Mouse (Mus musculus) MEL (cell line): Measurements from ENCODE around the gene Ecsit. TPM values are rescaled to one million over a fixed set of nuclear protein-coding genes. Genes with fewer than 3 reads are reported as not detected.

Experiments
- DNase-seq: peaks from one replicate; pipeline ENCODE4 v3.0.0; 2011; ENCODE audit warnings: low read depth, low spot score
- H3K27ac ChIP-seq: 2 replicates; pipeline ENCODE4 v1.5.1; 2012; ENCODE audit warnings: low read depth, mild to moderate bottlenecking, control low read depth, low read length, moderate library complexity; ENCODE audit not compliant: control insufficient read depth
- H3K27me3 ChIP-seq, 2 experiments: fragments of 150-350 bp in 1 of 2; sonication (generic) in 1 of 2; 2 replicates each; pipeline ENCODE4 v1.6.1; 2012; ENCODE audit warnings: low read length in 2 of 2, mild to moderate bottlenecking in 2 of 2, improper control_type of control experiment in 1 of 2, moderate library complexity in 1 of 2; ENCODE audit not compliant: insufficient read depth in 2 of 2, control insufficient read depth in 1 of 2
- H3K36me3 ChIP-seq, 2 experiments: 2 replicates each; pipeline ENCODE4 v1.6.1; 2012 to 2014; ENCODE audit warnings: low read length in 2 of 2, improper control_type of control experiment in 1 of 2, inconsistent platforms in 1 of 2, mild to moderate bottlenecking in 1 of 2; ENCODE audit not compliant: insufficient read depth in 2 of 2, control insufficient read depth in 1 of 2
- H3K4me1 ChIP-seq, 2 experiments: fragments of 150-350 bp in 1 of 2; sonication (generic) in 1 of 2; 2 replicates each; pipeline ENCODE4 v1.6.1; 2012; ENCODE audit warnings: low read length in 2 of 2, improper control_type of control experiment in 1 of 2, mild to moderate bottlenecking in 1 of 2; ENCODE audit not compliant: insufficient read depth in 2 of 2, control insufficient read depth in 1 of 2
- H3K4me3 ChIP-seq, 2 experiments: fragments of 150-350 bp in 1 of 2; sonication (generic) in 1 of 2; 2 replicates each; pipeline ENCODE4 v1.5.1; 2012; ENCODE audit warnings: low read depth in 2 of 2, low read length in 2 of 2, mild to moderate bottlenecking in 2 of 2, moderate library complexity in 2 of 2, control low read depth in 1 of 2, improper control_type of control experiment in 1 of 2; ENCODE audit not compliant: control insufficient read depth in 1 of 2, insufficient read depth in 1 of 2
- H3K79me2 ChIP-seq: 2 replicates; pipeline ENCODE4 v1.6.1; 2012; ENCODE audit warnings: mild to moderate bottlenecking, low read length, moderate library complexity; ENCODE audit not compliant: control insufficient read depth, poor library complexity, insufficient read depth
- H3K9ac ChIP-seq: 2 replicates; pipeline ENCODE4 v1.6.1; 2012; ENCODE audit warnings: low read depth, mild to moderate bottlenecking, control low read depth, low read length, moderate library complexity; ENCODE audit not compliant: control insufficient read depth, poor library complexity, severe bottlenecking
- H3K9me3 ChIP-seq: fragments of 150-350 bp; sonication (generic); replicated peaks from 2 replicates; pipeline ENCODE4 v1.6.1; 2012; ENCODE audit warnings: mild to moderate bottlenecking, low read length, improper control_type of control experiment, moderate library complexity; ENCODE audit not compliant: insufficient read depth
- CHD2 ChIP-seq: IDR thresholded peaks from 2 replicates; pipeline ENCODE4 v1.6.1; 2011; ENCODE audit warnings: low read length, improper control_type of control experiment
- CTCF ChIP-seq, 3 experiments: IDR thresholded peaks in 2 of 3; conservative IDR thresholded peaks in 1 of 3; 2 replicates each; pipeline ENCODE4 v1.5.1; 2011 to 2012; ENCODE audit warnings: low read length in 3 of 3, low read depth in 2 of 3, mild to moderate bottlenecking in 2 of 3, improper control_type of control experiment in 1 of 3, inconsistent platforms in 1 of 3, mixed read lengths in 1 of 3, moderate library complexity in 1 of 3; ENCODE audit not compliant: control insufficient read depth in 1 of 3, insufficient read depth in 1 of 3, poor library complexity in 1 of 3, severe bottlenecking in 1 of 3
- GABPA ChIP-seq: IDR thresholded peaks from 2 replicates; pipeline ENCODE4 v1.6.1; 2012; ENCODE audit warnings: low read depth, mild to moderate bottlenecking, inconsistent platforms, low read length, improper control_type of control experiment, moderate library complexity
- HCFC1 ChIP-seq: IDR thresholded peaks from 2 replicates; pipeline ENCODE4 v1.6.1; 2012; ENCODE audit warnings: low read depth, mild to moderate bottlenecking, inconsistent platforms, low read length, improper control_type of control experiment, moderate library complexity
- MEF2A ChIP-seq: IDR thresholded peaks from 2 replicates; pipeline ENCODE4 v1.6.1; 2014; ENCODE audit warnings: low read depth, mild to moderate bottlenecking, inconsistent platforms, low read length, improper control_type of control experiment; ENCODE audit not compliant: poor library complexity, insufficient replicate concordance, severe bottlenecking; ENCODE audit errors: extremely low read depth
- MYB ChIP-seq: IDR thresholded peaks from 2 replicates; pipeline ENCODE4 v1.6.1; 2011; ENCODE audit warnings: mild to moderate bottlenecking, low read depth, low read length, improper control_type of control experiment
- NRF1 ChIP-seq: IDR thresholded peaks from 2 replicates; pipeline ENCODE4 v1.6.1; 2014; ENCODE audit warnings: low read depth, mild to moderate bottlenecking, inconsistent platforms, low read length, improper control_type of control experiment, moderate library complexity; ENCODE audit not compliant: poor library complexity, insufficient read depth, severe bottlenecking
- POLR2A ChIP-seq, 2 experiments: IDR thresholded peaks; 2 replicates each; pipeline ENCODE4 v1.6.1; 2011 to 2012; ENCODE audit warnings: low read length in 2 of 2, mild to moderate bottlenecking in 2 of 2, control low read depth in 1 of 2, improper control_type of control experiment in 1 of 2, low read depth in 1 of 2, moderate library complexity in 1 of 2; ENCODE audit not compliant: control insufficient read depth in 1 of 2, insufficient read depth in 1 of 2, poor library complexity in 1 of 2
- RAD21 ChIP-seq: IDR thresholded peaks from 2 replicates; pipeline ENCODE4 v1.6.1; 2011; ENCODE audit warnings: mild to moderate bottlenecking, low read depth, low read length, improper control_type of control experiment
- SMC3 ChIP-seq: IDR thresholded peaks from 2 replicates; pipeline ENCODE4 v1.6.1; 2011; ENCODE audit warnings: low read depth, low read length, improper control_type of control experiment
- USF1 ChIP-seq: IDR thresholded peaks from 2 replicates; pipeline ENCODE4 v1.6.1; 2014; ENCODE audit warnings: low read depth, mild to moderate bottlenecking, inconsistent platforms, low read length, improper control_type of control experiment, moderate library complexity
- ZC3H11A ChIP-seq: IDR thresholded peaks from 2 replicates; pipeline ENCODE4 v1.6.1; 2012; ENCODE audit warnings: low read depth, mild to moderate bottlenecking, inconsistent platforms, low read length, improper control_type of control experiment
- ZNF384 ChIP-seq: IDR thresholded peaks from 2 replicates; pipeline ENCODE4 v1.6.1; 2012; ENCODE audit warnings: low read depth, mild to moderate bottlenecking, inconsistent platforms, low read length, improper control_type of control experiment
- polyA plus RNA-seq, 2 experiments: library from polyadenylated mRNA; stranded (reverse) in 1 of 2; unstranded in 1 of 2; fragments of >175 nt in 1 of 2; fragments of >200 nt in 1 of 2; gene quantifications; 2 replicates each; pipeline versions ENCODE4 v1.2.1 to v1.2.4; 2012; ENCODE audit warnings: low replicate concordance in 2 of 2, low read depth in 1 of 2; ENCODE audit not compliant: insufficient read length in 2 of 2, insufficient read depth in 1 of 2, missing spikeins in 1 of 2
- total RNA-seq: library from RNA; depleted of rRNA; stranded (reverse); fragments of 300-350 nt; gene quantifications from 2 replicates; pipeline ENCODE4 v1.2.3, GENCODE M21; 2012

Ecsit gene
- total and polyA plus RNA-seq, 3 experiments = 87.6 to 211 (median 183) TPM

GRCm38 (mm10) chr9:22067195-22067594 is 18.0 kb downstream of the Ecsit start:
- Histone ChIP-seq H3K27me3 (no peaks in the 10 kb centered on the region), H3K9ac (no peak overlapping the region), H3K4me1 (peaks cover 1 to 10% of the 10 kb centered on the region in 2 experiments), H3K4me3 (no peak overlapping the region), H3K36me3 (peaks cover 4 to 6% of the 10 kb centered on the region in 2 experiments; a peak in 3 of 4 replicates), H3K27ac (no peak overlapping the region)
- DNase-seq = no peak
- TF ChIP-seq MEF2A = no peak
- no peak for TF ChIP-seq MYB
- TF ChIP-seq POLR2A (IDR thresholded peaks at IDR 0.05; ENCODE audit: control insufficient read depth in 1 of 2, insufficient read depth in 1 of 2, low read depth in 1 of 2, low read length in 2 of 2, poor library complexity in 1 of 2) = no peak
- TF ChIP-seq, all 39 proteins: peak for 0
- Histone ChIP-seq H3K79me2 (peaks cover 6% of the 10 kb centered on the region), H3K9me3 (no peaks in the 10 kb centered on the region)

DNA sequence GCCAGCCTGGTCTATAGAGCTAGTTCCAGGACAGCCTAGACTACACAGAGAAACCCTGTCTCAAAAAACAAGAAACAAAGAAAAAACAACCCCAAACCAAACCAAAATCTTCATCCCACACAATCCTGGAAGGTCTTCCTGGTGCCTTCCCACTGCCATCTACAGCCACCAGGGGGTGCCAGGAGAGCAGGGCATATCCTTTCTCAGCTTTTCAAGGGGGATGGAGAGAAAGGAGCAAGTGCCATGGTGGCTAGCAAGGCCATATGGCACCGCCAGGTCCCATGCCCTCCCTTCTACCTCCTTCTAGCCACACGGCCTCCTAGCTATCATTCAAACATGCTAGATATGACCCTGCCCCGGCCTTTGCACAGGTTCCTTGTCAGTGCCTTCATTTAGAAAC is 18.8 kb downstream of the Ecsit start:
- Histone ChIP-seq H3K27ac (no peak overlapping the region), H3K27me3 (no peaks in the 10 kb centered on the region), H3K9ac (no peak overlapping the region), H3K4me1 (peaks cover 1 to 6% of the 10 kb centered on the region in 2 experiments), H3K9me3 (no peaks in the 10 kb centered on the region), H3K4me3 (no peak overlapping the region), H3K36me3 (peaks cover 3 to 8% of the 10 kb centered on the region in 2 experiments), H3K79me2 (peaks cover 6% of the 10 kb centered on the region)
- TF ChIP-seq ZNF384 (no peak), CTCF (IDR thresholded peaks at IDR 0.05 in 2 of 3, conservative IDR thresholded peaks at IDR 0.05 in 1 of 3; ENCODE audit: control insufficient read depth in 1 of 3, insufficient read depth in 1 of 3, low read depth in 2 of 3, low read length in 3 of 3, poor library complexity in 1 of 3, severe bottlenecking in 1 of 3) (peak; percentile 98 to 99 (median 98)), ZC3H11A (peak; percentile 88), GABPA (no peak), CHD2 (no peak), HCFC1 (no peak), RAD21 (peak; percentile 92), NRF1 (no peak), MYB (no peak), SMC3 (peak; percentile 99)
- DNase-seq = peak; percentile 81

GRCm38 (mm10) chr9:22065642-22066041 is 19.6 kb downstream of the Ecsit start:
- H3K4me3 ChIP-seq = no peak overlapping the region
- peaks cover 3 to 8% of the 10 kb centered on the region in 2 experiments for H3K36me3 ChIP-seq
- no peaks in the 10 kb centered on the region for H3K27me3 ChIP-seq
- H3K9ac ChIP-seq = no peak overlapping the region
- H3K79me2 ChIP-seq = peaks cover 3% of the 10 kb centered on the region; the same call in 1 of the 2 replicates
- H3K27ac ChIP-seq = no peak overlapping the region
- no peak for DNase-seq
- no peaks in the 10 kb centered on the region for H3K9me3 ChIP-seq
- TF ChIP-seq POLR2A (IDR thresholded peaks at IDR 0.05; ENCODE audit: control insufficient read depth in 1 of 2, insufficient read depth in 1 of 2, low read depth in 1 of 2, low read length in 2 of 2, poor library complexity in 1 of 2) (0 out of 4 replicates have a peak, but pooled peaks of 1 of the 2 experiments have one; percentile 36), USF1 (no peak), GABPA (no peak)
- H3K4me1 ChIP-seq = peaks cover 1 to 6% of the 10 kb centered on the region in 2 experiments
